Mouse (Mus musculus) embryonic fibroblast, embryonic 13.5 days (primary cell): Measurements from ENCODE around the gene Adam6b. TPM values are rescaled to one million over a fixed set of nuclear protein-coding genes. Genes with fewer than 3 reads are reported as not detected.
"Not testable (repeated sequence)": the region's sequence is repeated elsewhere in the genome, so short reads cannot be mapped to it uniquely, and the experiment has no call there.

Experiments
- H3K27ac ChIP-seq: 2 replicates; pipeline ENCODE4 v1.5.1; 2012; ENCODE audit warnings: low read length, control low read depth, inconsistent platforms; ENCODE audit not compliant: insufficient read depth
- H3K4me1 ChIP-seq: 2 replicates; pipeline ENCODE4 v1.6.1; 2011; ENCODE audit warnings: low read length; ENCODE audit not compliant: control insufficient read depth, insufficient read depth
- H3K4me3 ChIP-seq: 2 replicates; pipeline ENCODE4 v1.5.1; 2011; ENCODE audit warnings: mild to moderate bottlenecking, control low read depth, low read length; ENCODE audit not compliant: insufficient read depth
- CTCF ChIP-seq: IDR thresholded peaks from 2 replicates; pipeline ENCODE4 v1.5.1; 2011; ENCODE audit warnings: mild to moderate bottlenecking, control low read depth, low read length, moderate library complexity, borderline replicate concordance; ENCODE audit not compliant: insufficient read depth
- POLR2A ChIP-seq: IDR thresholded peaks from 2 replicates; pipeline ENCODE4 v1.6.1; 2011; ENCODE audit warnings: low read depth, mild to moderate bottlenecking, control low read depth, low read length, moderate library complexity
- polyA plus RNA-seq: library from polyadenylated mRNA; stranded (reverse); fragments of >200 nt; gene quantifications from 2 replicates; pipeline ENCODE4 v1.2.4, GENCODE M21; 2011; ENCODE audit warnings: low read depth; ENCODE audit not compliant: missing spikeins, insufficient read length

Adam6b gene
- not detected in 2 replicates for polyA plus RNA-seq

- not testable (repeated sequence) for H3K4me3 ChIP-seq, H3K27ac ChIP-seq, H3K4me1 ChIP-seq
Observed at GRCm38 (mm10) chr12:113489211-113489610, at the start of gene Adam6b. Gene Adam6b, plus strand, starts transcription at chr12:113489511.

- H3K4me1 ChIP-seq = no peaks in the 10 kb centered on the region
- TF ChIP-seq CTCF (no peak), POLR2A (no peak)
- no peak overlapping the region for H3K4me3 ChIP-seq
- no peak overlapping the region for H3K27ac ChIP-seq
Observed at GRCm38 (mm10) chr12:113446061-113446460, 43.2 kb upstream of the Adam6b start.

DNA sequence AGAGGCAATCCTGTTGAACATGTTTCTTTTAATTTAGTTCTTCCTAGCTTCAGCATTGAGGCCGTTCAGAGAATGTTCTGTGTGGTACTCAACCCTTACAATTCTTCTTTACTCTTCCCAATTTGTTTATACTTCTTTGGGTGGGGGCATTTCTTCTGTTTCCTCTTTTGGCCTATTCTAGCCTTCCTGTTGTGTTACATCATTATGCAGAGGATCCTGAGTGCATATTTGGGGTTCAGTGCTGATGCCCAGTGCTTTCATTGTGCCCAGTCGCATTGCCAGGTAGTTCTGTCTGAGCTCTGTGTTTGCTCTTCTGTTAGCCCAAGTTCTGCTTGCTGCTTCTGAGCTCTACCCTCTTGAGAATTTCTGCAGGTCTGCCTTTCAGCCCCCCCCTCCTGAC is 13.1 kb upstream of the Adam6b start:
- H3K27ac ChIP-seq = no peak overlapping the region
- no peak for TF ChIP-seq POLR2A
- no peak for TF ChIP-seq CTCF
- H3K4me1 ChIP-seq = no peaks in the 10 kb centered on the region
- no peak overlapping the region for H3K4me3 ChIP-seq

- Histone ChIP-seq H3K27ac (no peak overlapping the region), H3K4me1 (no peaks in the 10 kb centered on the region), H3K4me3 (no peak overlapping the region)
- TF ChIP-seq CTCF = no peak
- TF ChIP-seq POLR2A = no peak
Observed at GRCm38 (mm10) chr12:113482147-113482546, 7.2 kb upstream of the Adam6b start.

DNA sequence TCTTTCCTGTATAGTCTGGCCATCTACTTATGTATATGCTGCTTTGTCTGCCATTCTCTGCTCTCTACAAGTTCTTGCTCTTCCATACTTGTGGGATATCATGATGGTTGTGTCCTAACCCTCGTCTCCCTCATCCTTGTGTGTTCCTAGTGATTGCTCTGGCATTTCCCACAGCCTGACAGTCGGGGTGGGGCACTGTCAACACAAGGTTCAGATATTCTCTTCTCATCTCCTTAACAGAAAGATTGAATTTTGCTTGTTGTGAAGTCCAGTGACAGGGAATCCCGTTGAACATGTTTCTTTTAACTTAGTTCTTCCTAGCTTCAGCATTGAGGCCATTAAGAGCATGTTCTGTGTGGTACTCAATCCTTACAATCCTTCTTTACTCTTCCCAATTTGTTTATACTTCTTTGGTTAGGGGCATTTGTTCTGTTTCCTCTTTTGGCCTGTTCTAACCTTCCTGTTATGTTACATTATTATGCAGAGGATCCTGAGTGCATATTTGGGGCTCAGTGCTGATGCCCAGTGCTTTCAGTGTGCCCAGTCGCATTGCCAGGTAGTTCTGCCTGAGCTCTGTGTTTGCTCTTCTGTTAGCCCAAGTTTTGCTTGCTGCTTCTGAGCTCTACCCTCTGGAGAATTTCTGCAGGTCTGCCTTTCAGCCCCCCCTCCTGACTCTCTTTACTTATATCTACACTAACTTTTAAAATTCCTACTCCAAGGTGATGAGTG is 6.5 kb upstream of the Adam6b start:
- TF ChIP-seq POLR2A = no peak
- TF ChIP-seq CTCF = no peak
- Histone ChIP-seq H3K4me3 (no peak overlapping the region), H3K27ac (no peak overlapping the region), H3K4me1 (no peaks in the 10 kb centered on the region)

DNA sequence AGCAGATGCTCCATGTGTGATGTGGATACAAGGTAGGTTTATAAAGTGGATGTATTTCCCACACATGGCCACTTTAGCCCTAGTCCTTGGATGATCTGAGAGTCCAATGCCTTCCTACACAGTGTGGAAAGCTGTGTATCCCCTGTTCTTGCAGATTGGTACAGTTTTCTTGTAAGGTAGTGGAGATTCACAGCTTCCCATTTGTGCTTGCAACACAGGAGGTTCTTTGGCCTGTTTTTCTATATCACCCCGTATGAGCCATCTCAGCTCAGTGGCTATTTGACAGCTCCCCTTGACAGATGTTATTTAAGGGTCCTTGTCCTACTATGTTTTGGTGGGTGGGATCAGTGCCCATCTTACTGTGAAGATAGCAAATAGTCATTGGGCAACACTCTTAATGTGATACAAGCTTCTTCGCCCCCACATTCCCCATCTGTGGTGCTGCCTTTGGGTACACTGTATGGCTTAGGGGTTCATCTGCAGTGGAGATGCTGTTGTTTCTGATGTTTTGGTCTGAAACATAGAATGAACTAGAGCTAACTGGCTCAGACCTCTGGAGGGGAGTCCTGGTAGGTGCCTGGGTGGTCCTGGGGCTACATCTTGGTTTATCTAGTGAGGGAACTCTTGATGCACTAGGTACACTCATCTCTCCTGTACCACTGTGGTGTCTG is 5.7 kb upstream of the Adam6b start:
- TF ChIP-seq POLR2A (no peak), CTCF (no peak)

DNA sequence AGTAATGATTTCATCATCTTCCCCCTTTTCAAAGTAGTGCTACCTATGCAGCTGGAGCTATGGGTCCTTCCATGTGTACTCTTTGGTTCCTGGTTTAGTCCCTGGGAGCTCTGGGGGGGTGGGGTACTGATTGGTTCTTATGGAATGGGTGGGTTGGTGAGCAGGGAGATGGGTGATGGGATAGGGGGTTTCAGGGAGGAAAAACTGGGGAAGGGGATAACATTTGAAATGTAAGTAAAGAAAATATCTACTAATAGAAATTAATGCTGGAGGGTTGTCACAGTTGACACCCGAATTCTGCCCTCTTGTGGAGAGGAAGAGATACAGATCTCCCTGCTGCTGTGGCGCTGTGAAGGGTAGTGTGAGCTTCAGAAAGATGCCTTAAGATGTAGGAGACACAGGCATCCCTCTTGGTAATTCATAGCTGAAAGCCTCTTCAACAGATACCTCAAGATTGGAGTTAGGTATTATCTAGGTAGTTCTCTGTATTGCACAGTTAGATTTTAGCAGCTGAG is 4.3 kb upstream of the Adam6b start:
- no peak overlapping the region for H3K27ac ChIP-seq
- H3K4me3 ChIP-seq = no peak overlapping the region
- TF ChIP-seq POLR2A = no peak
- TF ChIP-seq CTCF = no peak
- no peaks in the 10 kb centered on the region for H3K4me1 ChIP-seq

More for the DNA sequence above, 5.7 kb upstream of the Adam6b start:
- H3K4me3 ChIP-seq = no peak overlapping the region
- H3K27ac ChIP-seq = no peak overlapping the region
- no peaks in the 10 kb centered on the region for H3K4me1 ChIP-seq

GRCm38 (mm10) chr12:113487693-113488092 is 1.6 kb upstream of the Adam6b start:
- not testable (repeated sequence) for H3K4me3 ChIP-seq, H3K27ac ChIP-seq

DNA sequence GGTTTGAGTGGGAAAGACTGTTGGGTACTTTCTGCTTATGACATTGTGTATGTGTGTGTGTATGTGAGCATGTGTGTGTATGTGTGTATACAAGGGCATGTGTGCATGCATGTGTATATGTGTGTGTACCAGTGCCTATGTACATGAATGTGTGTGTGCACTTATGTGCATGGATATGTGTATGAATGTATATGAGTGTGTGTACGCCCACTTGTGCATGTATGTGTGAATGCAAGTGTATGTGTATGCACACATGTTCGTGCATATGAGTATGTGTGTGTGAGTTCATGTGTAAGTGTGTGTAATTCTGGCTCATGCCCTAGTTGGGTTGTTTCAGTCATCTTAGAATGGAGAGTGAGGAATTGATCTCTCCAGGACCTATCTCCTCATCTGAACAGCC is 36.6 kb downstream of the Adam6b start:
- H3K4me1 ChIP-seq = no peaks in the 10 kb centered on the region
- TF ChIP-seq CTCF = no peak
- TF ChIP-seq POLR2A = no peak
- H3K4me3 ChIP-seq = no peak overlapping the region
- no peak overlapping the region for H3K27ac ChIP-seq

More at GRCm38 (mm10) chr12:113487693-113488092, 1.6 kb upstream of the Adam6b start:
- H3K4me1 ChIP-seq = not testable (repeated sequence)

Other genes with a start within 250 kb of the Adam6b start
- not detected in 2 replicates for gene Adam6a, start 54.4 kb downstream of the Adam6b start, polyA plus RNA-seq